Mouse (Mus musculus): ENCODE measurements at regions not wholly inside any gene's neighbourhood (a gene's known extent, or its start where the extent isn't known, plus 50 kb on each side); places are given as distances from the start of the nearest gene placed in this dataset.
A peak's percentile ranks its signal among the peaks of the same experiment; 100 is the strongest.

GRCm38 (mm10) chr10:57160546-57160945 is 325.6 kb upstream of the Hsf2 start:
- H3K27me3 ChIP-seq (ENCODE audit: insufficient read depth, low read length) = no peaks in the 10 kb centered on the region
- ATAC-seq (replicated peaks; ENCODE audit: low FRiP score, low read depth) (no peak), DNase-seq (ENCODE audit: low spot score) (no peak)
- no peaks in the 10 kb centered on the region for H3K4me1 ChIP-seq (replicated peaks; ENCODE audit: insufficient read depth, low read length)
- H3K4me2 ChIP-seq (ENCODE audit: low read length) = no peak overlapping the region
- no peak for TF ChIP-seq CTCF (IDR thresholded peaks at IDR 0.05; ENCODE audit: low read depth)
- H3K4me3 ChIP-seq (replicated peaks; ENCODE audit: low read depth, low read length) = no peak overlapping the region
- H3K9ac ChIP-seq (ENCODE audit: low read depth, low read length) = no peak overlapping the region
- no peaks in the 10 kb centered on the region for H3K36me3 ChIP-seq (ENCODE audit: insufficient read depth, low read length)
- H3K27ac ChIP-seq = no peak overlapping the region
- no peaks in the 10 kb centered on the region for H3K9me3 ChIP-seq (replicated peaks; ENCODE audit: low read length)

GRCm38 (mm10) chr10:57163359-57163758 is 322.8 kb upstream of the Hsf2 start:
- no peak overlapping the region for H3K4me2 ChIP-seq (ENCODE audit: low read length)
- H3K9ac ChIP-seq (ENCODE audit: low read depth, low read length) = no peak overlapping the region
- no peaks in the 10 kb centered on the region for H3K27me3 ChIP-seq (ENCODE audit: insufficient read depth, low read length)
- H3K9me3 ChIP-seq (replicated peaks; ENCODE audit: low read length) = no peaks in the 10 kb centered on the region
- ATAC-seq (replicated peaks; ENCODE audit: low FRiP score, low read depth) (no peak), DNase-seq (ENCODE audit: low spot score) (peak; percentile 12)
- whole genome bisulfite sequencing = 60% methylated on average over 5 of the region's 5 CpGs
- TF ChIP-seq CTCF (IDR thresholded peaks at IDR 0.05; ENCODE audit: low read depth) = no peak
- H3K27ac ChIP-seq = no peak overlapping the region
- no peak overlapping the region for H3K4me3 ChIP-seq (replicated peaks; ENCODE audit: low read depth, low read length)
- H3K4me1 ChIP-seq (replicated peaks; ENCODE audit: insufficient read depth, low read length) = no peaks in the 10 kb centered on the region
- H3K36me3 ChIP-seq (ENCODE audit: insufficient read depth, low read length) = no peaks in the 10 kb centered on the region

- no peaks in the 10 kb centered on the region for H3K36me3 ChIP-seq (ENCODE audit: insufficient read depth, low read length)
- 69% methylated on average over 1 of the region's 1 CpGs for whole genome bisulfite sequencing
- 0 out of 2 replicates have a peak, but pooled peaks have one; percentile 25 for ATAC-seq (replicated peaks; ENCODE audit: low FRiP score, low read depth)
Measured at GRCm38 (mm10) chr10:57183560-57183959, 302.6 kb upstream of the Hsf2 start.

GRCm38 (mm10) chr10:57210701-57211100 is 275.5 kb upstream of the Hsf2 start:
- Histone ChIP-seq H3K9me3 (replicated peaks; ENCODE audit: low read length) (no peaks in the 10 kb centered on the region), H3K9ac (ENCODE audit: low read depth, low read length) (no peak overlapping the region), H3K27ac (no peak overlapping the region), H3K36me3 (ENCODE audit: insufficient read depth, low read length) (no peaks in the 10 kb centered on the region), H3K4me3 (replicated peaks; ENCODE audit: low read depth, low read length) (no peak overlapping the region), H3K4me2 (ENCODE audit: low read length) (no peak overlapping the region), H3K27me3 (ENCODE audit: insufficient read depth, low read length) (no peaks in the 10 kb centered on the region), H3K4me1 (replicated peaks; ENCODE audit: insufficient read depth, low read length) (no peaks in the 10 kb centered on the region)
- ATAC-seq (replicated peaks; ENCODE audit: low FRiP score, low read depth) (no peak), DNase-seq (ENCODE audit: low spot score) (no peak)
- no peak for TF ChIP-seq CTCF (IDR thresholded peaks at IDR 0.05; ENCODE audit: low read depth)

More at GRCm38 (mm10) chr10:57183560-57183959, 302.6 kb upstream of the Hsf2 start:
- Histone ChIP-seq H3K4me1 (replicated peaks; ENCODE audit: insufficient read depth, low read length) (no peaks in the 10 kb centered on the region), H3K9ac (ENCODE audit: low read depth, low read length) (no peak overlapping the region), H3K9me3 (replicated peaks; ENCODE audit: low read length) (no peaks in the 10 kb centered on the region), H3K27me3 (ENCODE audit: insufficient read depth, low read length) (no peaks in the 10 kb centered on the region), H3K4me3 (replicated peaks; ENCODE audit: low read depth, low read length) (no peak overlapping the region), H3K4me2 (ENCODE audit: low read length) (no peak overlapping the region), H3K27ac (no peak overlapping the region)
- peak; percentile 84 for TF ChIP-seq CTCF (IDR thresholded peaks at IDR 0.05; ENCODE audit: low read depth)
- peak; percentile 80 for DNase-seq (ENCODE audit: low spot score)

- ATAC-seq (replicated peaks; ENCODE audit: low FRiP score, low read depth) (no peak), DNase-seq (ENCODE audit: low spot score) (peak; percentile 6)
- no peak overlapping the region for H3K4me2 ChIP-seq (ENCODE audit: low read length)
- H3K36me3 ChIP-seq (ENCODE audit: insufficient read depth, low read length) = no peaks in the 10 kb centered on the region
- no peak for TF ChIP-seq CTCF (IDR thresholded peaks at IDR 0.05; ENCODE audit: low read depth)
- H3K4me3 ChIP-seq (replicated peaks; ENCODE audit: low read depth, low read length) = no peak overlapping the region
- WGBS = 62% methylated on average over 3 of the region's 3 CpGs
- no peak overlapping the region for H3K27ac ChIP-seq
- no peak overlapping the region for H3K9ac ChIP-seq (ENCODE audit: low read depth, low read length)
- H3K4me1 ChIP-seq (replicated peaks; ENCODE audit: insufficient read depth, low read length) = no peaks in the 10 kb centered on the region
- no peaks in the 10 kb centered on the region for H3K9me3 ChIP-seq (replicated peaks; ENCODE audit: low read length)
- H3K27me3 ChIP-seq (ENCODE audit: insufficient read depth, low read length) = no peaks in the 10 kb centered on the region
Measured at GRCm38 (mm10) chr10:57231117-57231516, 255.1 kb upstream of the Hsf2 start.

GRCm38 (mm10) chr10:57281220-57281619 is 205.0 kb upstream of the Hsf2 start:
- Histone ChIP-seq H3K9ac (ENCODE audit: low read depth, low read length) (no peak overlapping the region), H3K4me2 (ENCODE audit: low read length) (no peak overlapping the region), H3K27ac (no peak overlapping the region), H3K4me1 (replicated peaks; ENCODE audit: insufficient read depth, low read length) (no peaks in the 10 kb centered on the region), H3K27me3 (ENCODE audit: insufficient read depth, low read length) (no peaks in the 10 kb centered on the region), H3K36me3 (ENCODE audit: insufficient read depth, low read length) (no peaks in the 10 kb centered on the region), H3K4me3 (replicated peaks; ENCODE audit: low read depth, low read length) (no peak overlapping the region), H3K9me3 (replicated peaks; ENCODE audit: low read length) (no peaks in the 10 kb centered on the region)
- TF ChIP-seq CTCF (IDR thresholded peaks at IDR 0.05; ENCODE audit: low read depth) = no peak
- WGBS = 67% methylated on average over 1 of the region's 1 CpGs
- DNase-seq (ENCODE audit: low spot score) (no peak), ATAC-seq (replicated peaks; ENCODE audit: low FRiP score, low read depth) (no peak)

GRCm38 (mm10) chr10:57282896-57283295 is 203.3 kb upstream of the Hsf2 start:
- no peak for TF ChIP-seq CTCF (IDR thresholded peaks at IDR 0.05; ENCODE audit: low read depth)
- 62% methylated on average over 5 of the region's 5 CpGs for WGBS
- Histone ChIP-seq H3K4me1 (replicated peaks; ENCODE audit: insufficient read depth, low read length) (no peaks in the 10 kb centered on the region), H3K9ac (ENCODE audit: low read depth, low read length) (no peak overlapping the region), H3K4me2 (ENCODE audit: low read length) (no peak overlapping the region), H3K4me3 (replicated peaks; ENCODE audit: low read depth, low read length) (no peak overlapping the region), H3K36me3 (ENCODE audit: insufficient read depth, low read length) (no peaks in the 10 kb centered on the region), H3K27me3 (ENCODE audit: insufficient read depth, low read length) (no peaks in the 10 kb centered on the region), H3K27ac (no peak overlapping the region), H3K9me3 (replicated peaks; ENCODE audit: low read length) (no peaks in the 10 kb centered on the region)
- ATAC-seq (replicated peaks; ENCODE audit: low FRiP score, low read depth) (no peak), DNase-seq (ENCODE audit: low spot score) (no peak)

Data from kidney, postnatal 0 days (tissue).